Mouse (Mus musculus) stomach, embryonic 14.5 days (tissue): ENCODE measurements around the gene Sidt2. TPM values are rescaled to one million over a fixed set of nuclear protein-coding genes. Genes with fewer than 3 reads are reported as not detected.
A peak's percentile ranks its signal among the peaks of the same experiment; 100 is the strongest.

ENCODE experiments used
- ATAC-seq: fragments of 200-750 bp; cut with Nextera tagmentation; 2 replicates; pipeline ENCODE4 v1.8.0; 2017; ENCODE audit warnings: low read depth, moderate TSS enrichment; ENCODE audit not compliant: insufficient number of reproducible peaks, insufficient read depth, low FRiP score
- H3K27ac ChIP-seq: fragments of 300-500 bp; sonication (generic); 2 replicates; pipeline ENCODE4 v1.5.1; 2014; ENCODE audit warnings: mild to moderate bottlenecking, low read length, moderate library complexity, mixed read lengths
- H3K27me3 ChIP-seq: fragments of 300-500 bp; sonication (generic); 2 replicates; pipeline ENCODE4 v1.6.1; 2014; ENCODE audit warnings: low read length, control low read depth, mixed read lengths; ENCODE audit not compliant: control insufficient read depth, insufficient read depth
- H3K36me3 ChIP-seq: fragments of 300-500 bp; sonication (generic); 2 replicates; pipeline ENCODE4 v1.6.1; 2014; ENCODE audit warnings: mild to moderate bottlenecking, control low read depth, low read length, moderate library complexity, mixed read lengths; ENCODE audit not compliant: control insufficient read depth, insufficient read depth
- H3K4me1 ChIP-seq: fragments of 300-500 bp; sonication (generic); 2 replicates; pipeline ENCODE4 v1.6.1; 2014; ENCODE audit warnings: low read length, control low read depth, mixed read lengths; ENCODE audit not compliant: control insufficient read depth, insufficient read depth
- H3K4me2 ChIP-seq: fragments of 300-500 bp; sonication (generic); replicated peaks from 2 replicates; pipeline ENCODE4 v1.6.1; 2014; ENCODE audit warnings: low read depth, low read length, control low read depth
- H3K4me3 ChIP-seq: fragments of 300-500 bp; sonication (generic); 2 replicates; pipeline ENCODE4 v1.5.1; 2014; ENCODE audit warnings: low read depth, low read length, control low read depth
- H3K9ac ChIP-seq: fragments of 300-500 bp; sonication (generic); replicated peaks from 2 replicates; pipeline ENCODE4 v1.6.1; 2014; ENCODE audit warnings: low read depth, mild to moderate bottlenecking, control low read depth, low read length, moderate library complexity, mixed read lengths
- H3K9me3 ChIP-seq: fragments of 300-500 bp; sonication (generic); 2 replicates; pipeline ENCODE4 v1.6.1; 2016; ENCODE audit warnings: low read depth, low read length, control low read depth; ENCODE audit not compliant: control insufficient read depth
- WGBS: fragments of 180-500 bp; shearing (Covaris S2); extraction: QIAGEN DNeasy Blood & Tissue Kit; methylation state at CpG from one replicate; pipeline ENCODE4 v1.1.7; 2014; 5-methylcytosine and 5-hydroxymethylcytosine counted together
- polyA plus RNA-seq: library from polyadenylated mRNA; unstranded; fragments of >200 nt; fragmentation: Nextera tagmentation; extraction: Ambion mirVana; gene quantifications from 2 replicates; pipeline ENCODE4 v1.2.1, GENCODE M21; 2014

Gene Sidt2
- polyA plus RNA-seq, 1 experiment from 2014 or later = 42.1 TPM

GRCm38 (mm10) chr9:45936883-45937282 lies 18.2 kb downstream of the Sidt2 start:
- Histone ChIP-seq H3K4me2 (no peak overlapping the region), H3K9ac (0 out of 2 replicates have a peak overlapping the region, but pooled peaks have one; percentile 7), H3K36me3 (peaks cover 21% of the 10 kb centered on the region), H3K9me3 (no peaks in the 10 kb centered on the region), H3K4me3 (no peak overlapping the region), H3K4me1 (peaks cover 16% of the 10 kb centered on the region), H3K27ac (peak overlapping the region; percentile 78), H3K27me3 (no peaks in the 10 kb centered on the region)
- ATAC-seq = peak; percentile 74; the same call in 1 of the 2 replicates
- WGBS = 23% methylated on average over 3 of the region's 3 CpGs

GRCm38 (mm10) chr9:45935628-45936210 lies 19.3 kb downstream of the Sidt2 start, which contains the start of gene Tagln:
Gene Tagln, minus strand, starts transcription at chr9:45936058.
- WGBS = 3% methylated on average over 21 of the region's 21 CpGs
- Histone ChIP-seq H3K4me3 (peak within 1 kb of the TSS; percentile 11), H3K4me2 (peak within 1 kb of the TSS; percentile 49), H3K36me3 (peaks cover 14% of the 10 kb centered on the region), H3K9ac (peak within 1 kb of the TSS; percentile 7; the same call in 1 of the 2 replicates), H3K4me1 (peaks cover 16% of the 10 kb centered on the region), H3K27me3 (no peaks in the 10 kb centered on the region), H3K27ac (peak within 1 kb of the TSS; percentile 78), H3K9me3 (no peaks in the 10 kb centered on the region)
- peak; percentile 77 for ATAC-seq

- Histone ChIP-seq H3K9ac (peak overlapping the region; percentile 28; the same call in 1 of the 2 replicates), H3K4me1 (peaks cover 16% of the 10 kb centered on the region), H3K4me2 (peak overlapping the region; percentile 39), H3K9me3 (no peaks in the 10 kb centered on the region), H3K27ac (peak overlapping the region; percentile 55), H3K27me3 (no peaks in the 10 kb centered on the region), H3K4me3 (0 out of 2 replicates have a peak overlapping the region, but pooled peaks have one; percentile 3), H3K36me3 (peaks cover 14% of the 10 kb centered on the region)
- ATAC-seq = no peak
- 53% methylated on average over 11 of the region's 11 CpGs for WGBS
These were observed 22.3 kb downstream of the Sidt2 start for GRCm38 (mm10) chr9:45932571-45933415.

GRCm38 (mm10) chr9:45931958-45932357 lies 23.1 kb downstream of the Sidt2 start:
- peaks cover 22% of the 10 kb centered on the region for H3K36me3 ChIP-seq
- ATAC-seq = no peak
- WGBS = 54% methylated on average over 1 of the region's 1 CpGs
- H3K27ac ChIP-seq = peak overlapping the region; percentile 55
- H3K9me3 ChIP-seq = no peaks in the 10 kb centered on the region
- H3K4me1 ChIP-seq = peaks cover 16% of the 10 kb centered on the region
- no peaks in the 10 kb centered on the region for H3K27me3 ChIP-seq
- no peak overlapping the region for H3K4me3 ChIP-seq
- H3K9ac ChIP-seq = no peak overlapping the region
- peak overlapping the region; percentile 39; the same call in 1 of the 2 replicates for H3K4me2 ChIP-seq

GRCm38 (mm10) chr9:45929285-45929684 lies 25.8 kb downstream of the Sidt2 start:
- no peak overlapping the region for H3K4me2 ChIP-seq
- no peak overlapping the region for H3K27ac ChIP-seq
- no peak overlapping the region for H3K4me3 ChIP-seq
- H3K9me3 ChIP-seq = no peaks in the 10 kb centered on the region
- 86% methylated on average over 5 of the region's 5 CpGs for WGBS
- peaks cover 30% of the 10 kb centered on the region for H3K36me3 ChIP-seq
- no peak for ATAC-seq
- no peaks in the 10 kb centered on the region for H3K27me3 ChIP-seq
- no peak overlapping the region for H3K9ac ChIP-seq
- peaks cover 8% of the 10 kb centered on the region; the same call in 1 of the 2 replicates for H3K4me1 ChIP-seq

- WGBS = 74% methylated on average over 1 of the region's 1 CpGs
- H3K9me3 ChIP-seq = no peaks in the 10 kb centered on the region
- no peak overlapping the region; the same call in 1 of the 2 replicates for H3K9ac ChIP-seq
- H3K36me3 ChIP-seq = peaks cover 39% of the 10 kb centered on the region
- peak overlapping the region; percentile 78 for H3K27ac ChIP-seq
- no peaks in the 10 kb centered on the region for H3K4me1 ChIP-seq
- no peak overlapping the region for H3K4me2 ChIP-seq
- ATAC-seq = peak; percentile 53; the same call in 1 of the 2 replicates
- no peak overlapping the region for H3K4me3 ChIP-seq
- H3K27me3 ChIP-seq = no peaks in the 10 kb centered on the region
These were observed 35.2 kb downstream of the Sidt2 start for GRCm38 (mm10) chr9:45919895-45920294.

GRCm38 (mm10) chr9:45917041-45917934 lies 37.8 kb downstream of the Sidt2 start:
- H3K27ac ChIP-seq = peak overlapping the region; percentile 39; the same call in 1 of the 2 replicates
- H3K9ac ChIP-seq = no peak overlapping the region
- H3K27me3 ChIP-seq = no peaks in the 10 kb centered on the region
- peaks cover 51% of the 10 kb centered on the region for H3K36me3 ChIP-seq
- no peak overlapping the region for H3K4me2 ChIP-seq
- H3K4me3 ChIP-seq = no peak overlapping the region
- no peaks in the 10 kb centered on the region for H3K4me1 ChIP-seq
- no peaks in the 10 kb centered on the region for H3K9me3 ChIP-seq
- WGBS = 79% methylated on average over 5 of the region's 5 CpGs
- no peak for ATAC-seq

GRCm38 (mm10) chr9:45915659-45916058 lies 39.4 kb downstream of the Sidt2 start:
- WGBS = 90% methylated on average over 2 of the region's 2 CpGs
- H3K36me3 ChIP-seq = peaks cover 62% of the 10 kb centered on the region
- ATAC-seq = no peak

More at GRCm38 (mm10) chr9:45915659-45916058, 39.4 kb downstream of the Sidt2 start:
- no peak overlapping the region for H3K27ac ChIP-seq
- H3K27me3 ChIP-seq = no peaks in the 10 kb centered on the region
- no peaks in the 10 kb centered on the region for H3K4me1 ChIP-seq
- no peak overlapping the region for H3K9ac ChIP-seq
- no peak overlapping the region for H3K4me3 ChIP-seq
- H3K9me3 ChIP-seq = no peaks in the 10 kb centered on the region
- H3K4me2 ChIP-seq = no peak overlapping the region
